Mouse (Mus musculus) gastrocnemius, adult 2 months (tissue): ENCODE measurements around the gene Rbl1. TPM values are rescaled to one million over a fixed set of nuclear protein-coding genes. Genes with fewer than 3 reads are reported as not detected.

Experiments used
- DNase-seq: peaks from one replicate; pipeline ENCODE4 v3.0.0; 2022
- H3K27ac ChIP-seq: fragments of 200-600 bp; 2 replicates; pipeline ENCODE4 v1.8.1; 2022; ENCODE audit warnings: mild to moderate bottlenecking
- H3K4me3 ChIP-seq: fragments of 200-600 bp; 2 replicates; pipeline ENCODE4 v1.8.1; 2022; ENCODE audit warnings: mild to moderate bottlenecking, moderate library complexity
- CTCF ChIP-seq: fragments of 200-600 bp; IDR thresholded peaks from 2 replicates; pipeline ENCODE4 v1.8.1; 2022; ENCODE audit warnings: antibody characterized with exemption, mild to moderate bottlenecking, moderate library complexity
- intact Hi-C: fragments of 180-260 bp; cut with DNase I; formaldehyde crosslinking; loops from one replicate; pipeline ENCODE4 v1.15.1; 2025
- total RNA-seq, 2 experiments: library from RNA; stranded (reverse); gene quantifications; 2 replicates each; pipeline ENCODE4 v1.2.3; 2021

The Rbl1 gene
- total RNA-seq, 2 experiments from 2014 or later = 1.6 to 1.7 TPM

DNA sequence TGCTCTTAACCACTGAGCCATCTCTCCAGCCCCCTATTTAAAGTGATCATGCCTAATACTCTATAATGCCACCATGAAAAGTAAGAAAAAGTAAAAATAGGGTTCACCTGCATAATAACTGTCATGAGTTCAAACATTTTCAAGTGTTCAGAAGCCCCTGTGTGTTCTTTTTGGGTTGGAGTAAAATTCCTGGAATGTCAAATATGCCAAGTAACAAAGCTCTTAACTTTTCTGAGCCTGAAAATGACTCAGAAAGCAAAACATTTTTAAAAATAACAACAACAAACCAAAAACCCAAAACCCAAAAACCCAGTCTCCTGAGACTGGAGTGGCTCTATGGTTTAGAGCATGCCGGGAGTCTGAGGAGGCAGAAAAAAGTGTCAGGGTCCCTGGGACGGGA lies 40.2 kb downstream of the Rbl1 start:
- H3K27ac ChIP-seq = no peak overlapping the region
- H3K4me3 ChIP-seq = no peak overlapping the region
- TF ChIP-seq CTCF = no peak
- DNase-seq = no peak
- intact Hi-C loops = no loop called here

DNA sequence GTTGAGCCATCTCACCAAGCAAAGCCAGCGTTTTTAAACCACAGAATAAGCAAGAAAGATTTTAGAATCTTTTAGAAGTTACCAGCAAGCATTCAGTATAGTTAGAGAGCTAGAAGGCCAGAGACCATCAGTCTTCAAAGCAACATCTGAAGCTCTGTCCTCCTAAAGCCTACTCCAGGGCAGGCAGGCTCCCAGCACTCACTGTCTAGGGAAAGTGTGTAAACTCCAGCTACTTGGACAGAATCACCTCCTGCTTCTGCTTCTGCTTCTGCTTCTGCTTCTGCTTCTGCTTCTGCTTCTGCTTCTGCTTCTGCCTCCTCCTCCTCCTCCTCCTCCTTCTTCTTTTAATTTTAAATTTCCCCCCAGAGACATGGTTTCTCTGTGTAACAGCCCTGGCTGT lies 48.3 kb downstream of the Rbl1 start:
- no peak for TF ChIP-seq CTCF
- DNase-seq = no peak
- no peak overlapping the region for H3K27ac ChIP-seq
- H3K4me3 ChIP-seq = no peak overlapping the region
- intact Hi-C loops = no loop called here

DNA sequence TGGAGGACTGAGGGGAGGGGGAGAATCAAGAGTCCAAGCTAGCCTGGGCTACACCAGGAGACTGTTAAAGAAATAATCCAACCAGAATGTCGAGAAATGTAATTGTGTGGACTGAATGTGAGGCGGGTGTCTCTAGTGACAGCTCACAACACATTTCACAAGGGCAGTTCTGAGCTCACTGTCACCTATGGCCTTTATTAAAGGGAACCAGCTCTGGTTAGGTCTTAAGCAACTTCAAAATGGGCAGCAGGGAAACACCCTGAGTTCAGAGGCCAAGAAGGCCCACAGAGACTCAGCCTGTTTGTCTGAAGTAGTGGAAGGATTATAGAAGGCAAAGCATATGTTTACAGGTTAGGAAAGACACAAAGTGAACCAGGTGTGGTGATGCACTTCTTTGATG lies 51.1 kb downstream of the Rbl1 start:
- no peak for DNase-seq
- H3K4me3 ChIP-seq = no peak overlapping the region
- intact Hi-C loops = no loop called here
- no peak for TF ChIP-seq CTCF
- no peak overlapping the region for H3K27ac ChIP-seq

DNA sequence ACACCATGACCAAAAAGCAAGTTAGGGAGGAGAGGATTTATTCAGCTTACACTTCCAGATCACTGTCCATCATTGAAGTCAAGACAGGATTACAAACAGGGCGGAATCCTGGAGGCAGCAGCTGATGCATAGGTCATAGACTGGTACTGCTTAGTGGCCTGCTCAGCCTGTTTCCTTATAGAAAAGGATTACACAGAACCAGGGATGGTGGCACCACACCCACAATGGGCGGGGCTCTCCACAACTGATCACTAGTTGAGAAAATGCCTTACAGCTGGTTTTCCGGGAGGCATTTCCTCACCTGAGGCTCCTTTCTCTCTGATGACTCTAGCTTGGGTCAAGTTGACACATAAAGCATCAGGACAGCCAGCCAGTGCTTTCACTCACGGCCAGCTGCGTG lies 55.9 kb downstream of the Rbl1 start:
- Histone ChIP-seq H3K4me3 (no peak overlapping the region), H3K27ac (no peak overlapping the region)
- no peak for TF ChIP-seq CTCF
- intact Hi-C loops = no loop called here
- DNase-seq = no peak

DNA sequence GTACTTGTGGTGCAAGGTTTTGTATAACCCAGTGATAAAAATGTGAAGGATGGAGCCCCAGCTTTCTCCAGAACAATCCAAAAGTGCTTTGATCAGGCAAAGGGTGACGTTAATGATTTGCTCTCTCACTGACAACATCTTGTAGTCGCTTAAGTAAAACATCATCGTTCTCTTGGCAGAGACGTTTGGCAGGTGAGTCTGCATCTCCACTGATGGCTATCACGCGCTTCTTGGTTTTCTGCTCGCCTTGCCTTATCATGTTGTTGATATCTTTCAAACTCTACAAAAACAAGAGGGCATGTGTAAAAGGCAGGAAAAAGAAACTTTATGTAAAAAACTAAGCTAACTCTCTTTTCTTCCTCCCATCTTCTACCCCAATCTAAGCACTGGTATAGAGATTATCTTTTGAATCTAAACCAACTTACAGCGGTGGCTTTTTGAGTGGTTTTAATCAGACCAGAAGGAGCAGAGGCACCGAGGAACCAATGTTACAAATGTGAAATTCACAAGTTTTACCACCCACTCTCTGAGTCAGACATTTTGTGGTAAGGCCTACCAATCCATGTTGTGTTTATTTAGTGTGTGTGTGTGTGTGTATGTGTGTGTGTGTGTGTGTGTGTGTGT lies 56.8 kb downstream of the Rbl1 start:
- no peak overlapping the region for H3K27ac ChIP-seq
- intact Hi-C loops = no loop called here

DNA sequence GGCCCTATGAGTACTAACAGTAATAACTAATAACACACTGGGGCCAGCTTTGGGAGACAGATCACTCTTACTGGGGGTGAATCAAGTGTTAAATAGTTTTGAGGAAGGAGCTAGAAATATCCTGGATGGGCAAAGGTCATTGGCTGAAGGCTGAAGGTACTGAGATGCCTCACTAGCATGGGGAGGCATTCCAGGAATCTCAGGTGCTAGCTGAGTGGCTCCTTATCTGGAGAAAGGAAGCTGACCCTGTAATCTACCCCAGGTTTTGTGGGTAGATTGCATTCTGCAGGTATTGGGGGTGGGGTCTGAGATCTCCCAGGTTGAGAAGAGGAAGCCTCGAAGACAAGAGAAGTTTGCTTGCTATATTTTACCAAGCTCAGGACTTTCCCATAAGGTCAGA lies 59.2 kb downstream of the Rbl1 start:
- intact Hi-C loops = no loop called here
- TF ChIP-seq CTCF = no peak
- DNase-seq = no peak
- H3K4me3 ChIP-seq = no peak overlapping the region
- H3K27ac ChIP-seq = no peak overlapping the region

More for the DNA sequence above, 56.8 kb downstream of the Rbl1 start:
- H3K4me3 ChIP-seq = no peak overlapping the region
- no peak for TF ChIP-seq CTCF
- no peak for DNase-seq

DNA sequence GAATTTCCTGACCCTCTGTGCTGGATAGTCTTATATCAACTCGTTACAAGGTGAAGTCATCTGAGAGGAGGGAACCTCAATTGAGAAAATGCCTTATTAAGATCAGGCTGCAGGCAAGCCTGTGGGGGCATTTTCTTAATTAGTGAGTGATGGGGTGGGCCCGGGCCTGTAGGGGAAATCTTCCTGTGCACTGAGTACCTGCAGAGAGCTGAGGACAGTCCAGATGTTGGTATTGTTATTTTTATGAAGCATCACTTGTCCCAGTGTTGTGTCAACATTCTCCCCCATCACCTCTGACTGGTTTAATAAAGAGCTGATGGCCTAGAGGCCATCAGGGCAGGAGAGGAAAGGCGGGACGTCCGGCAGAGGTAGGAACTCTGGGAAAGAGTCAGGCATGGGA lies 60.2 kb downstream of the Rbl1 start:
- DNase-seq = no peak
- intact Hi-C loops = no loop called here
- no peak for TF ChIP-seq CTCF
- no peak overlapping the region for H3K27ac ChIP-seq
- no peak overlapping the region for H3K4me3 ChIP-seq

DNA sequence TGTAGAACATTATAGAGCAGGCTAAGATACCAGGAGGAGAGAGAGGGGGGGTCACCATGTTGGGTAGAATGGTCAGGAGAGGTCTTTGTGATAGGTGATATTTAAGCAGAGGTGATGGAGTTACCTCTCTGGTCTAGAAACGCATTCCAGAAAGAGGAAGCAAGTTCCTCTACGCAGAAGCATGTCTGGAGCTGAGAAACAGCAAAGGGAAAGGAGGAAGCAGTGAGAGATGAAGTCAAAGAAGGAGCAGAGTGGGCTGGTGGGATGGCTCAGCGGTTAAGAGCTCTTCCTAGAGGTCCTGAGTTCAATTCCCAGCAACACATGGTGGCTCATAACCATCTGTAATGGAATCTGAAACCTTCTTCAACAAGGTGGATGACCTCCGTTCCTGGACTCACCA lies 62.4 kb downstream of the Rbl1 start:
- Histone ChIP-seq H3K27ac (no peak overlapping the region), H3K4me3 (no peak overlapping the region)
- intact Hi-C loops = no loop called here
- no peak for TF ChIP-seq CTCF
- DNase-seq = no peak

DNA sequence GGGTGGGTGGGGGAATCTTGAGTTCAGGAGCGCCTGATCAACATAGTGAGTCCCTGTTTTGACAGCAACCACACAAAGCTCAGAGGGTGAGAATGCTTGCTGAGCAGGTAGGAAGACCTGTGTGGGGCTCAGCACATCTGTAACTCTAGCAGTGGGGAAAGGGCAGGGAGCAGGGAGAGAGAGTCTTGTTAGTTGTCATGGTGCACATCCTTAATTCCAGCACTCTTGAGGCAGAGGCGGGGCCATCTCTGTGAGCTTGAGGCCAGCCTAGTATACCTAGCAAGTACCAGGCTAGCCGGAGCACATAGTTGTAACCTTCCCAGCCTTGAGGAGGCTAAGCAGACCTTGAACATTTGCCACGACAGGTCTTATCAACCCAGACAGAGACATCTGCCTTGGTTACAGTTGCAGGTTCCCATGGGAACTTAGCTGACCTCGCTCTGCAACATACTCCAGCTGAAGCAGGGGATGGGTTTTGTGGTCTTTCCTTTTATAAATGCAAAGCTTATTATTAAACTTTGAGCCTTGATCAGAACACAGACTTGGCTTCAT lies 65.0 kb downstream of the Rbl1 start:
- no peak for DNase-seq
- TF ChIP-seq CTCF = no peak
- no peak overlapping the region for H3K4me3 ChIP-seq
- H3K27ac ChIP-seq = no peak overlapping the region
- intact Hi-C loops = no loop called here

DNA sequence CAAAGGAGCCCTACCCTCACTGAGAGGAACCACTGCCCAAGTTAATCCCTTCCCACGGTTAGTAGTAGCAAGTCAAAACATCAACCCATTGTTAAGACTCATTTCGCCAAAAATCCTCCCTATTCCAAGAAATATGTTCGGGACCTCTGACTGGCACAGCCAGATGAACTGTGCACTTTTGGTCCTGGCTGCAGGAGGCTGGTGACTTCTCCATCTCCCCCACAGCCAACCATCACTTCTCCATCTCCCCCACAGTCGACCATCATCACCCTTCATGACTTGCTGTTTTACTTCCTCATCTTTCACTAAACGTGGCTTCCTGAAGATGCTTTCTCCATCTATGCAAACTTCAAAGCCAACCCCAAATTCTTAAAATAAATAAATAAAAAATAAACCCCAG lies 65.5 kb downstream of the Rbl1 start:
- Histone ChIP-seq H3K4me3 (no peak overlapping the region), H3K27ac (no peak overlapping the region)
- DNase-seq = no peak
- intact Hi-C loops = no loop called here
- TF ChIP-seq CTCF = no peak

DNA sequence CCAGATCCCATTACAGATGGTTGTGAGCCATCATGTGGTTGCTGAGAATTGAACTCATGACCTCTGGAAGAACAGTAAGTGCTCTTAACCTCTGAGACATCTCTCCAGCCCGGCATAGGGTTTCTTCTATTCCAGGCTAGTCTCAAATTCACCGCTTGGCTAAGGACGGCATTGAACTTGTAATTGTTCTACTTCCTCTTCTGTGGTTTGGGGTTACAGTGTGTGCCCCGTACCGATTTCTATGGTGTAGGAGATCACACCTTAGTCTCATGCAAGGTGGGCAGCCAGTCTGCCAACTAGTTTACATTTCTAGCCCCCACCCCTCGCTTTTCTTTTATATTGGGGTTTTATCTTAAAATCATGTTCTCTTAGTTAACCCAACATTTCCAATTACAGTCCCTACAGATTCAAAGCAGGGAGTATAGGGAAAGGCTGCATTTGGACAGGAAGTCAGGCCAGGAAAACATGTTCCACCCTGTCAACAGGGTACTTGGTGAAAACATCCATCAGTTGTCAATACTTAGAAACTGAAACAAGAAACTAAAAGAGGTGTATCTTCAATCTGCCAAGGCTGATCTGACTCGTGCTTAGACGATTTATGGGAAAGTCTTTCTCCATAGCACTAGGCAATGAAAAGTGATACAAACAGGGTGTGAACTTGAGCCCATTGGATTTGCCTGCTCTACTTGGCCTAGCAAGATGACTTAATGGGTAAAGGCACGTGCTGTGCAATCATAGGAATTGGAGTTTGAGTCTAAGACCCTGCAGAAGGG lies 66.2 kb downstream of the Rbl1 start:
- H3K27ac ChIP-seq = no peak overlapping the region
- intact Hi-C loops = no loop called here

DNA sequence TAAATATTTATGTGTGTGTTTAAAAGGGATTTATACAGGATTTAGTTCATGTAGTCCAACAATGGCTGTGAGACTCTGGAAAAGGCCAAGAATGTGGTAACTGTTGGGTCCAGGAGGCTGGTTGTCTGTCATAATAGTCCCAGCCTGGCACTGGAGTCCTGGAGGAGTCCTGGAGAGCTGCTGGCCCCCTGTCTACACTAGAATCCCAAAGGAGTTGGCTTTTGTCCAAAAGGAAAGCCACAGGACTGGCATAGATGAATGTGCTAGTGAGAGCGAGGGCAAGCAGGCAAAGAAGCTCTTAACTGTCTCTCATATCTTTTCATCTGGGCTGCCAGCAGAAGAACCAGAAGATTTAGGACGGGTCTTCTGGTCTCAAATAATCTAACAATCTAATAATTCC lies 67.7 kb downstream of the Rbl1 start:
- intact Hi-C loops = no loop called here
- TF ChIP-seq CTCF = no peak
- no peak for DNase-seq
- Histone ChIP-seq H3K27ac (peak overlapping the region; percentile 31), H3K4me3 (no peak overlapping the region)

More for the DNA sequence above, 66.2 kb downstream of the Rbl1 start:
- no peak for TF ChIP-seq CTCF
- H3K4me3 ChIP-seq = no peak overlapping the region
- no peak for DNase-seq

DNA sequence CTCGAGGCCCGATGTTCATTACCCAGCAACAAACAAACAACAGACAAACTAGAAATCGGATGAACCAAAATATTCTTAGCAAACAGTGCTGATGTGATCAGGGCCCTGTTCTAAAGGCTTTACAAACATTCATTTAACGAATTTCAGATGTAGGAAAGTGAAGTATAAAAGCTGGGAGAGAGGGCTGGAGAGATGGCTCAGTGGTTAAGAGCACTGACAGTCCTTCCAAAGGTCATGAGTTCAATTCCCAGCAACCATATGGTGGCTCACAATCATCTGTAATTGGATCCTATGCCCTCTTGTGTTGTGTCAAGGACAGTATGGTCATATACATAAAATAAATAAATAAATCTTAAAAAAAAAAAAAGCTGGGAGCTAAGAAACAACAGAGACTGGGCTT lies 68.2 kb downstream of the Rbl1 start:
- DNase-seq = no peak

More for the DNA sequence above, 68.2 kb downstream of the Rbl1 start:
- intact Hi-C loops = no loop called here
- Histone ChIP-seq H3K4me3 (no peak overlapping the region), H3K27ac (peak overlapping the region; percentile 94)
- TF ChIP-seq CTCF = no peak
